30 mouse cellular contexts compared by ENCODE assay signal in the genomic region with DNA sequence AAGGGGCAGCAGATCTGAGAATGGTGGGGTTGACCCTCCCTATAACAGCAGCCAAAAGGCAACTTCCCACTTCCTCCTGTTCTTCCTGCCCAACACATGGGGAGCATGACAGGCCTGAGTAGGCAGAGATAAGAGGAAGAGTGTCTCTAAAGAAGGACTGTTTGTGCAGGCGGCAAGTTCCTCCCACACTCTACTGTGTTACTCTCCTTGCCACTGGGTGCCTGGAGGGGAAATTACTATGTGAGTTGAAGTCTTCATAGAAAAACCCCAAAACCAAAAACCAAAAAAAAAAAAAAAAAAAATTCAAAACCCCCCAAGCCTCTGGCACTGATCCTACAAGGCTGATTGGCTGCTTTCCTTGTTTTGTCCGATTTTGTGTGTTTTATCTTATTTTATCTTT. TPM values are rescaled to one million over a fixed set of nuclear protein-coding genes. Genes with fewer than 3 reads are reported as not detected.
DNase-seq lines count a peak whose midpoint lies in the region; ATAC-seq and TF ChIP-seq lines count a peak whose summit lies in the region.
"Had no signal": no experiment of that assay in that cellular context is flagged by ENCODE, and none has a peak within 500 bp of the region (broad histone marks: within the 10 kb centered on the region; RNA-seq: fewer than 3 reads in every experiment).

No protein-coding gene starts in this region.

- no peaks in the 10 kb centered on the region for H3K9me3 ChIP-seq in lung, postnatal 0 days (ENCODE audit: low read length)
- H3K9me3 ChIP-seq in megakaryocyte, embryonic 14.5 days, result peaks cover 7% of the 10 kb centered on the region; the same call in 1 of the 2 replicates
- H3K9me3 ChIP-seq: embryonic facial prominence, embryonic 12.5 days; heart, embryonic 15.5 days; hindbrain, embryonic 15.5 days; neural tube, embryonic 15.5 days had no signal

- 31% methylated on average over 2 of the region's 2 CpGs for WGBS in lung, postnatal 0 days

- no peak overlapping the region for H3K4me2 ChIP-seq in lung, postnatal 0 days (replicated peaks; ENCODE audit: low read depth, low read length)
- H3K4me2 ChIP-seq: embryonic facial prominence, embryonic 12.5 days; heart, embryonic 15.5 days; hindbrain, embryonic 15.5 days; liver, embryonic 11.5 days; neural tube, embryonic 15.5 days had no signal

- no peak overlapping the region for H3K9ac ChIP-seq in lung, postnatal 0 days (replicated peaks; ENCODE audit: low read depth)
- H3K9ac ChIP-seq: embryonic facial prominence, embryonic 12.5 days; forebrain, postnatal 0 days; heart, embryonic 15.5 days; hindbrain, embryonic 15.5 days; neural tube, embryonic 15.5 days had no signal

- ATAC-seq in frontal cortex, adult (ENCODE audit: low TSS enrichment), result peak; percentile 70
- ATAC-seq in lung, postnatal 0 days, result no peak
- ATAC-seq: forebrain, postnatal 0 days; intestine, embryonic 16.5 days; Patski had no signal

- H3K4me3 ChIP-seq in lung, postnatal 0 days (ENCODE audit: low read depth, low read length), result no peak overlapping the region
- no peak overlapping the region for H3K4me3 ChIP-seq in bone marrow macrophage, adult 2 months (ENCODE audit: insufficient read depth, low read length)
- H3K4me3 ChIP-seq in megakaryocyte, embryonic 14.5 days (replicated peaks), result peak overlapping the region; percentile 6
- H3K4me3 ChIP-seq: embryonic facial prominence, embryonic 12.5 days; heart, embryonic 15.5 days; hindbrain, embryonic 15.5 days; neural tube, embryonic 15.5 days had no signal

- no peaks in the 10 kb centered on the region for H3K36me3 ChIP-seq in lung, postnatal 0 days (ENCODE audit: insufficient read depth, low read length)
- no peaks in the 10 kb centered on the region for H3K36me3 ChIP-seq in megakaryocyte, embryonic 14.5 days (replicated peaks; ENCODE audit: low read length)
- H3K36me3 ChIP-seq: embryonic facial prominence, embryonic 12.5 days; G1E; heart, embryonic 15.5 days; hindbrain, embryonic 15.5 days; neural tube, embryonic 15.5 days had no signal

- no peaks in the 10 kb centered on the region for H3K4me1 ChIP-seq in lung, postnatal 0 days (ENCODE audit: insufficient read depth, low read depth, low read length)
- H3K4me1 ChIP-seq in bone marrow macrophage, adult 2 months (ENCODE audit: control insufficient read depth, insufficient read depth, low read length), result peaks cover 26% of the 10 kb centered on the region
- H3K4me1 ChIP-seq in megakaryocyte, embryonic 14.5 days, result peaks cover 25% of the 10 kb centered on the region
- H3K4me1 ChIP-seq: embryonic facial prominence, embryonic 12.5 days; heart, embryonic 15.5 days; hindbrain, embryonic 15.5 days; neural tube, embryonic 15.5 days had no signal

- no peak for DNase-seq in frontal cortex, postnatal 36 days (ENCODE audit: low spot score in 2 of 2)
- DNase-seq in lung, postnatal 0 days (ENCODE audit: low spot score), result peak; percentile 7
- no peak for DNase-seq in lung, postnatal 10 days
- DNase-seq in heart, postnatal 10 days, result no peak
- no peak for DNase-seq in neural tube, embryonic 10.5 days (ENCODE audit: extremely low spot score, low spot score)
- DNase-seq: adrenal gland, postnatal 36 days; cerebellum, adult 11-12 months; cerebellum, postnatal 14 days; forebrain, postnatal 0 days; heart, postnatal 4 days; kidney, postnatal 36 days had no signal

- H3K27ac ChIP-seq in lung, postnatal 0 days (ENCODE audit: low read length), result no peak overlapping the region
- H3K27ac ChIP-seq in bone marrow macrophage, adult 2 months (ENCODE audit: insufficient read depth, low read depth, low read length), result peak overlapping the region; percentile 33
- H3K27ac ChIP-seq: embryonic facial prominence, embryonic 12.5 days; heart, embryonic 15.5 days; hindbrain, embryonic 15.5 days; neural tube, embryonic 15.5 days had no signal

- H3K27me3 ChIP-seq in lung, postnatal 0 days (replicated peaks; ENCODE audit: insufficient read depth, low read length), result no peaks in the 10 kb centered on the region
- no peaks in the 10 kb centered on the region for H3K27me3 ChIP-seq in megakaryocyte, embryonic 14.5 days (replicated peaks)
- H3K27me3 ChIP-seq: embryonic facial prominence, embryonic 12.5 days; heart, embryonic 15.5 days; hindbrain, embryonic 15.5 days; neural tube, embryonic 15.5 days had no signal

- no peak for TF ChIP-seq CTCF in lung, postnatal 0 days (IDR thresholded peaks at IDR 0.05)
- no peak for TF ChIP-seq CTCF in bone marrow macrophage, adult 2 months (IDR thresholded peaks at IDR 0.05; ENCODE audit: low read depth, low read length)

- intact Hi-C loops in heart, postnatal 10 days (cut with DNase I), result no loop called here

- TF ChIP-seq POLR2A in bone marrow macrophage, adult 2 months (IDR thresholded peaks at IDR 0.05; ENCODE audit: borderline replicate concordance, low read depth, low read length), result no peak

- TF ChIP-seq EP300 in lung, postnatal 0 days (IDR thresholded peaks at IDR 0.05), result no peak

RNA-seq across cellular contexts. Expression of a gene that starts 55.2 kb away (rescaled TPM):
- 7.9 and 8.9 TPM in 2 replicates for polyA plus RNA-seq in lung, postnatal 0 days (2015; fragmentation: Nextera tagmentation; extraction: Ambion mirVana)
- 13.9 and 15.3 TPM in 2 replicates for polyA plus RNA-seq in bone marrow macrophage, adult 2 months (2012; ENCODE audit: insufficient read depth, insufficient read length, missing spikeins)
- 33.9 TPM in 1 of 2 replicates, not detected in the other for polyA plus RNA-seq in megakaryocyte, embryonic 14.5 days (2012; ENCODE audit: insufficient read depth, low replicate concordance)
- not detected for total RNA-seq in heart, postnatal 10 days (2021)
- total RNA-seq: adrenal gland, adult 18-20 months; forebrain, postnatal 0 days; gastrocnemius, adult 18-20 months; layer of hippocampus, postnatal 10 days; left cerebral cortex, postnatal 10 days had no signal
- polyA plus RNA-seq: forebrain, postnatal 0 days; G1E; limb, embryonic 11.5 days; midbrain, postnatal 0 days; neural tube, embryonic 15.5 days; Patski; small intestine, adult 2 months; testis, adult 2 months had no signal
